Mouse (Mus musculus): ENCODE data around the gene Ufc1.

- TF ChIP-seq POLR2A (IDR thresholded peaks at IDR 0.05; ENCODE audit: control insufficient read depth, low read depth, low read length) (no peak), CTCF (IDR thresholded peaks at IDR 0.05; ENCODE audit: control insufficient read depth, insufficient read depth, insufficient replicate concordance, low read depth, low read length) (no peak)
Measured at GRCm38 (mm10) chr1:171247453-171247841, 47.4 kb downstream of the Ufc1 start.
